Mouse (Mus musculus): Measurements from ENCODE around the gene Mx1. TPM values are rescaled to one million over a fixed set of nuclear protein-coding genes. Genes with fewer than 3 reads are reported as not detected.
A peak's percentile ranks its signal among the peaks of the same experiment; 100 is the strongest.

Gene Mx1
- total and polyA plus RNA-seq, 3 experiments: 0.27 to 0.42 TPM; not detected in 1

GRCm38 (mm10) chr16:97510849-97511248 lies 48.1 kb upstream of the Mx1 start:
- H3K36me3 ChIP-seq (ENCODE audit: control insufficient read depth in 1 of 2, insufficient read depth in 2 of 2, low read length in 2 of 2): peaks cover 0 to 27% of the 10 kb centered on the region in 2 experiments; a peak in 2 of 4 replicates
- DNase-seq (ENCODE audit: low read depth, low spot score): peak; percentile 78
- H3K27ac ChIP-seq (ENCODE audit: control insufficient read depth, low read depth, low read length): peak overlapping the region; percentile 32
- H3K4me1 ChIP-seq (ENCODE audit: control insufficient read depth in 1 of 2, insufficient read depth in 2 of 2, low read length in 2 of 2): peaks cover 2 to 39% of the 10 kb centered on the region in 2 experiments; a peak in 3 of 4 replicates
- H3K4me3 ChIP-seq (ENCODE audit: control insufficient read depth in 1 of 2, insufficient read depth in 1 of 2, low read depth in 2 of 2, low read length in 2 of 2): peak overlapping the region; percentile 86 to 94
- peak overlapping the region; percentile 95 for H3K9ac ChIP-seq (ENCODE audit: control insufficient read depth, low read depth, low read length, poor library complexity, severe bottlenecking)
- H3K79me2 ChIP-seq (ENCODE audit: control insufficient read depth, insufficient read depth, low read length, poor library complexity): peaks cover 19% of the 10 kb centered on the region
- no peaks in the 10 kb centered on the region for H3K9me3 ChIP-seq (replicated peaks; ENCODE audit: insufficient read depth, low read length)
- TF ChIP-seq SMC3 (IDR thresholded peaks at IDR 0.05; ENCODE audit: low read depth, low read length): no peak
- TF ChIP-seq POLR2AphosphoS5 (IDR thresholded peaks at IDR 0.05; ENCODE audit: borderline replicate concordance, low read depth, low read length): no peak
- 0 out of 2 replicates have a peak, but pooled peaks have one; percentile 40 for TF ChIP-seq MAX (IDR thresholded peaks at IDR 0.05; ENCODE audit: low read length)
- TF ChIP-seq EP300 (IDR thresholded peaks at IDR 0.05; ENCODE audit: low read depth in 1 of 2, low read length in 2 of 2): peak in 1 of 2 experiments; percentile 40; a peak in 1 of 4 replicates
- TF ChIP-seq MAFK (IDR thresholded peaks at IDR 0.05; ENCODE audit: borderline replicate concordance, low read depth, low read length): no peak
- TF ChIP-seq GATA1 (IDR thresholded peaks at IDR 0.05; ENCODE audit: low read depth, low read length): peak; percentile 58
- TF ChIP-seq MYC (IDR thresholded peaks at IDR 0.05; ENCODE audit: low read depth, low read length): 0 out of 2 replicates have a peak, but pooled peaks have one; percentile 23
- no peak for TF ChIP-seq NRF1 (IDR thresholded peaks at IDR 0.05; ENCODE audit: insufficient read depth, low read depth, low read length, poor library complexity, severe bottlenecking)
- no peak for TF ChIP-seq JUND (IDR thresholded peaks at IDR 0.05; ENCODE audit: low read depth, low read length)
- TF ChIP-seq SIN3A (IDR thresholded peaks at IDR 0.05; ENCODE audit: low read length): peak; percentile 78; the same call in 1 of the 2 replicates
- 0 out of 2 replicates have a peak, but pooled peaks have one; percentile 38 for TF ChIP-seq RCOR1 (IDR thresholded peaks at IDR 0.05; ENCODE audit: low read depth, low read length)
- TF ChIP-seq TCF12 (IDR thresholded peaks at IDR 0.05; ENCODE audit: low read depth, low read length): 0 out of 2 replicates have a peak, but pooled peaks have one; percentile 5
- peak; percentile 74 for TF ChIP-seq MXI1 (IDR thresholded peaks at IDR 0.05; ENCODE audit: low read depth, low read length)
- TF ChIP-seq MAZ (IDR thresholded peaks at IDR 0.05; ENCODE audit: low read depth, low read length): no peak
- TF ChIP-seq ETS1 (IDR thresholded peaks at IDR 0.05; ENCODE audit: low read depth, low read length): peak; percentile 45
- H3K27me3 ChIP-seq (ENCODE audit: control insufficient read depth in 1 of 2, insufficient read depth in 2 of 2, low read length in 2 of 2): no peaks in the 10 kb centered on the region

GRCm38 (mm10) chr16:97507783-97508182 lies 45.1 kb upstream of the Mx1 start:
- Histone ChIP-seq H3K79me2 (ENCODE audit: control insufficient read depth, insufficient read depth, low read length, poor library complexity) (peaks cover 19% of the 10 kb centered on the region), H3K4me3 (ENCODE audit: control insufficient read depth in 1 of 2, insufficient read depth in 1 of 2, low read depth in 2 of 2, low read length in 2 of 2) (no peak overlapping the region), H3K9me3 (replicated peaks; ENCODE audit: insufficient read depth, low read length) (no peaks in the 10 kb centered on the region), H3K4me1 (ENCODE audit: control insufficient read depth in 1 of 2, insufficient read depth in 2 of 2, low read length in 2 of 2) (peaks cover 2 to 22% of the 10 kb centered on the region in 2 experiments; a peak in 3 of 4 replicates), H3K27ac (ENCODE audit: control insufficient read depth, low read depth, low read length) (no peak overlapping the region), H3K27me3 (ENCODE audit: control insufficient read depth in 1 of 2, insufficient read depth in 2 of 2, low read length in 2 of 2) (no peaks in the 10 kb centered on the region), H3K9ac (ENCODE audit: control insufficient read depth, low read depth, low read length, poor library complexity, severe bottlenecking) (no peak overlapping the region), H3K36me3 (ENCODE audit: control insufficient read depth in 1 of 2, insufficient read depth in 2 of 2, low read length in 2 of 2) (peaks cover 2 to 14% of the 10 kb centered on the region in 2 experiments)
- no peak for TF ChIP-seq POLR2AphosphoS2 (IDR thresholded peaks at IDR 0.05; ENCODE audit: low read length)
- no peak for TF ChIP-seq MEF2A (IDR thresholded peaks at IDR 0.05; ENCODE audit: extremely low read depth, insufficient replicate concordance, low read depth, low read length, poor library complexity, severe bottlenecking)
- no peak for TF ChIP-seq SIN3A (IDR thresholded peaks at IDR 0.05; ENCODE audit: low read length)
- no peak for TF ChIP-seq JUND (IDR thresholded peaks at IDR 0.05; ENCODE audit: low read depth, low read length)
- no peak for TF ChIP-seq POLR2A (IDR thresholded peaks at IDR 0.05; ENCODE audit: control insufficient read depth in 1 of 2, insufficient read depth in 1 of 2, low read depth in 1 of 2, low read length in 2 of 2, poor library complexity in 1 of 2)
- no peak; the same call in 1 of the 2 replicates for TF ChIP-seq RAD21 (IDR thresholded peaks at IDR 0.05; ENCODE audit: low read depth, low read length)
- TF ChIP-seq EP300 (IDR thresholded peaks at IDR 0.05; ENCODE audit: low read depth in 1 of 2, low read length in 2 of 2): no peak
- no peak for TF ChIP-seq ETS1 (IDR thresholded peaks at IDR 0.05; ENCODE audit: low read depth, low read length)
- no peak for TF ChIP-seq MYC (IDR thresholded peaks at IDR 0.05; ENCODE audit: low read depth, low read length)
- TF ChIP-seq ZNF384 (IDR thresholded peaks at IDR 0.05; ENCODE audit: low read depth, low read length): no peak
- no peak for TF ChIP-seq MYB (IDR thresholded peaks at IDR 0.05; ENCODE audit: low read depth, low read length)
- TF ChIP-seq KAT2A (conservative IDR thresholded peaks at IDR 0.05; ENCODE audit: low read depth, low read length): no peak
- no peak for TF ChIP-seq ELF1 (IDR thresholded peaks at IDR 0.05; ENCODE audit: low read depth, low read length)
- no peak for TF ChIP-seq SMC3 (IDR thresholded peaks at IDR 0.05; ENCODE audit: low read depth, low read length)
- DNase-seq (ENCODE audit: low read depth, low spot score): no peak
